Mouse (Mus musculus): ENCODE measurements around the gene Rnf121.
A peak's percentile ranks its signal among the peaks of the same experiment; 100 is the strongest.
"Not testable (repeated sequence)": the region's sequence is repeated elsewhere in the genome, so short reads cannot be mapped to it uniquely, and the experiment has no call there.

Gene Rnf121

DNA sequence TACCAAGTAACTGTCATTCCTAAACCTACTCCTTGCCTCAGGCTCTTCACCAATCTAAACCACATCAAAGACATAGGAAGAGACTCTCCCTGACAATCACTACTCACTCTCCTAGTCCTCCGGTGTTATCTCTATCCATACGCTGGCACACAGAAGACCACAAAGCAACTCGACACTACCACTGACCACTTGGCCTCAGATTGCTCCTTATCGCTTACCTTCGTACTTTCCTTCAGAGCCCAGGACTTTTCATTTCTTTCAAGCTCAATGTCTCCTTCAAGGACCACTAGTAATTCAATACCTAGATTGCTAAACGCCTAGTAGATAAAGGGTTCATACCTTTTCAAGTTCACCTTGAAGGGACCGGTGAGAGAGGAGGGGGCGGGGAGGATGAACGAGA lies 1.4 kb downstream of the Rnf121 start:
- no peak for DNase-seq

DNA sequence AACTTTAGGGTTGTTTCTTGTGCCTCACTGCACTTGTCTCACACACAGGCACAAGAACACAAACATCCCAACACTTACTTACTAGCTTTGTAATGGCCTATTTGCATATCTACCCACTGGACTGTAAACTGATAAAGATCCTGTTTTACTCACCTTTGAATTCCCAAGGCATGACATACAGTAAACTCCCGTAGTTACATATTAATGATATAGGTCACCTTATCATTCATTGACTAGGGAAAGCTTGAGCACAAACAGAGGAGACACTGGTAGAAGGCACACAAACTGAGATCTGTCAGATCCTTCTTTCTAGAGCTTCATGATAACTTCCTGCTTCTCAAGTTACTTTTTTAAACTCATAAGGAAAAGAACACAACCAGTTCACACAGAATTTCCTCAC lies 3.1 kb downstream of the Rnf121 start:
- DNase-seq = no peak

DNA sequence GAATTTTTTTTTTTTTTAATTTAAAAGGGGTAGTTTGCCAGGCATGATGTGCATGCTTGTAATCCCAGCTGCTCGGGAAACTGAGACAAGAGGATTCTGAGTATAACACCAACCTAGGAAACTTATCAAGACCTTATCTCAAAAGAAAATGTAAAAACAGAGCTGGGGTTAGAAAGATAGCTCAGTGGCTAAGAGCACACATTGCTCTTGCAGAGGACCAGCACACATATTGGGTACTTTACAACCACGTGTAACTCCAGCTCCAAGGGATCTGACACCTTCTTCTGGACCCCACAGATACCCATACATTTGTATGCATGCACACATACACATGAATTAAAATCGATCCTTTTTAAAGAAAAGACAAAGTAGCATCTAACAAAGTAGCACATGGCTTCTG lies 3.9 kb downstream of the Rnf121 start:
- no peak for DNase-seq

DNA sequence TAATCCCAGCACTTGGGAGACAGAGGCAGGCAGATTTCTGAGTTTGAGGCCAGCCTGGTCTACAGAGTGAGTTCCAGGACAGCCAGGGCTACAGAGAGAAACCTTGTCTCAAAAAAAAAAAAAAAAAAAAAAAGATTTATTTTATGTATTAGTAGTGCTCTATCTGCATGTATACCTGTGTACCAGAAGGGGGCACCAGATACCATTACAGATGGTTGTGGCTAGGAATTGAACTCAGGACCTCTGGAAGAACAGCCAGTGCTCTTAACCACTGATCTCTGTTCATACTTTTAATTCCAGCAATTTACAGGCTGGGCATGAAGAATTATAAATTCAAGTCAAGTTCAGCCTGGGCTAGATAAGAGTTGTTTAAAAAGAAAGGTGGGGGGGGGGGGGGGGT lies 16.7 kb downstream of the Rnf121 start:
- not testable (repeated sequence) for DNase-seq

DNA sequence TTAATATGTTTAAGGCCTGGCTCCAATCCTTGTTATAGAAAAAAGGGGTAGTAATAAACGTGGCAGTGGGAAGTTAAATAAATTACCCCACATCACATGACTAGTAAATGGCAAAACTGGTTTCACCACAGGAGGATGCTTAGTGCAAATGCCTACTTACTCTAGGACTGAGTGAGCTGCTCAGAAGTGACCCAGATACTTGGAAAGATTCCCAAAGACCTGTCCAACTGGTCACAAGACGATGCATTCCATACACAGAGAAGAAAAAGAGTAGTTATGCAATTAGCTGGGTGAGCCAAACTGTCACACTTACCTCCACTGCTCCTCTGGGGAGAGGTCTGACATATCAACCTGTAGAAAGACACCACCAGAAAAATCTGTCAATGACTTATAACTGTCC lies 23.0 kb downstream of the Rnf121 start:
- no peak for DNase-seq

DNA sequence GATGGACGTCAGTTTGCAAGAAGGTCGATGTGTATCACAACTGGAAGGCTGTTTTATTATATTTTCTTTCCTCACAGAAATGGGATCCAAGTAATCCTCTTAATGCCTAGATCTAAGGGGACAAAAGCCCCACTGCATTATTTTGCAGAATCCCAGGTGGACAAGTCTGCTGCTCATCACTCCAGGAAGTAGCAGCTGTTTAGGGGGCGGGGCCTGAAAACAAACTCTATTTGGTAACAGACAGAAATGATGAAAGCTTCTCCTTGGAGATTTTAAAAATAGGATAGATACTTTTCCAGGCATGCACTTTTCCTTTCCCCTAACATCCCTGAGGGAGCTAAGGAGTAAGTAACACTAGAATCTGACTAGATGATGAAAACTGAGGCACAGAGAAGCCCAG lies 28.0 kb downstream of the Rnf121 start:
- DNase-seq = no peak

DNA sequence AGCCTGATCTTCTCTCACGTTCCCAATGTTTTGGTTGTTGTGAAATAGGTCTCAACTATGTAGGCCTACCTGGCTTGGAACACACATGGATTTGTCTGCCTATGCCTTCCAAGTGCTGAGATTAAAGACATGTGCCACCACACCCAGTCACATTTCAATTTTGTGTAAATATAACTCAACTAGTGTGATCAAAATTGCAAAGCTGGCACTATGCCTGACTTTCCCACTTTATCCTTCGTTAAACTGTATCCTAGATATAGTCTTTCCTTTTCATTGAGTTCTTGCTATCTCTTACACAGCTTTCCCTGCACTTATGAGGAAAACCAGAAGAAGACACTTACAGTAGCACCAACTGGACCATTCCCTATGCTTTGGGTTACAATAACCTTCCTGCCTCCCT lies 29.7 kb downstream of the Rnf121 start:
- no peak for DNase-seq

DNA sequence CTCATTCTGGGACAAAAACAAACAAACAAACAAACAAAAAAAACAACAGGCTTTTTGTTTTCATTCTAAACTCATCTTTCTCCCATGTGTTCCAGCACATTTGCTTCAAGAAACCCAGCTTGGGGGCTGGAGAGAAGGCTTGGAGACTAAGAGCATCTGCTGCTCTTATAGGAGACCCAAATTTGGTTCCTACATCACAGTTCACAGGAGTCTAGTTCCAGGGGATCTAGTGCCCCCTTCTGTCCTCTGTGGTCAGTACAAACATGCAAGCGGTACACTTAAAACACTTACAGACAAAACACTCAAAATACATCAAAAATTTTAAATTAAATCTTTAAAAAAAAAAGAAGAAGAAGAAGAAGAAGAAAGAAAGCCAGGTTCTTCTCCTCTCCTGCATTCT lies 30.4 kb downstream of the Rnf121 start:
- DNase-seq = no peak

DNA sequence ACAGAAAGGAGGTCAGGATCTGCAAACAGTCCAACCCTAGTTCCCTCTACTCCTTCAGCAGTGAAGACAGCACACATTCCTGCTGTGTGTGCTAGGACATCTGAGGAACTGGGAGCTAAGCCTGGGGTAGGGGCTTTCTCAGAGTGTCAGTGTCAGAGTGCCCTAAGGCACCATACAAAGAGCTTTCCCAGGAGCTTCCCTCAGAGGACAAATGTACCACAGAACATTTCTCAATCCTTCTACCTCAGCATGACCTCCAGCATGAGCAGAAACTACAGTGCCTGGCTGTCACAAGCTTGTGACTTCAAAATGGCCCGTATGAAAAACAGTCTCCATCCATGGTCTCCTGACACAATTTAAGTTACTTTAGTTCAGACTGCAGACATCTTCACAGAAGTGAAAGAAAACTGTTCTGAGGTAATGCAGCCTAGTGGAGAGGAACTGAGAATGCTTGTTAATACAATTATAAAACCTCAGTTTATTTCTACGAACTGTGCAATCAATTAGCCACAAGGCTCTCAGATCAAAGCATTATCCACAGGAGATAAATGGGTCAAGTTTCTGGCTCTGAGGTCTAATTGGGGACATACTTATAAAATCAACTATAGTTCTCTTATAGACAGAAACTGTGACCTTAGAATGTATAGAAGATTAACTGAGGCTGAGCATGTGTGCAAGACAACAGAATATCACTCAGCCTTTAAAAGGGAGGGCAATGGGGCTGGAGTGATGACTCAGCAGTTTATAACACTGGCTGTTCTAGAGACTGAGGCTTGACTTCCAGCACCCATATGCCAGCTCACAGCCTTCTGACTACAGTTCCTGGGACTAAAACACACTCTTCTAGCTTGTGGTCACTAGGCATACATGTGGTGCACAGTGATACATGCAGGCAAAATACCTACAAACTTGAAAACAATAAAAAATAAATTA lies 39.8 kb downstream of the Rnf121 start:
- DNase-seq = no peak

DNA sequence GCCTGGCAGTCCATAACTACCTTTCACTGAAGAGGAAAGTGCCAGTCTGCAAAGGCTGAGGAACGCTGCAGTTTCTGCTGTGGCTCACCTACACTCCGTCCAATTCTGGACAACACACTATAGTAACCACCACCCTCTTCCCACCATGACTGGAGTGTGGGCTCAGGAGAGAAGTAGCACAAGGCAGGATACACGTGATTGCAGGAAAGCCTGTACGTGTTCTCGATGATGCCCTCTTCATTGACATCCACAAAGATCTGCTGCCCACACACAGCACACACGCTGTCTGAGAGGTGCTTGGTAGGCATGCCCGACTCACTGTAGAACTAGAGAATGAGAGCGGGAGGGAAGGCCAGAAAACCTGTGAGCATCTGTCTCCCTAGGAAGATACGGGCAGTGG lies 41.4 kb downstream of the Rnf121 start:
- DNase-seq = no peak

DNA sequence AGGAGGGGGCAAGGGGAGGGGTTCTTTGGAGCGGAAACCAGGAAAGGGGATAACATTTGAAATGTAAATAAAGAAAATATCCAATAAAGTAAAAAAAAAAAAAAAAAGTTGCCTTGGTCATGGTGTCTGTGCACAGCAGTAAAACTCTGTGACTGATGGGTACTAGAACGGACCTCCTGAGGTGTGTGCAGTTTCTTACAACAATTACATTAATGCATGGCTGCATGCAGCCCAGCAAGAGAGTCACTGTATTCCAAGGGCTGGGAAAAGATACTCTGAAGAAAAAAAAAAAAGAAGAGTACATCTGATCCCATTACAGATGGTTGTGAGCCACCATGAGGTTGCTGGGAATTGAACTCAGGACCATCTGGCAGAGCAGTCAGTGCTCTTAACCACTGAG lies 44.3 kb downstream of the Rnf121 start:
- not testable (repeated sequence) for DNase-seq

DNA sequence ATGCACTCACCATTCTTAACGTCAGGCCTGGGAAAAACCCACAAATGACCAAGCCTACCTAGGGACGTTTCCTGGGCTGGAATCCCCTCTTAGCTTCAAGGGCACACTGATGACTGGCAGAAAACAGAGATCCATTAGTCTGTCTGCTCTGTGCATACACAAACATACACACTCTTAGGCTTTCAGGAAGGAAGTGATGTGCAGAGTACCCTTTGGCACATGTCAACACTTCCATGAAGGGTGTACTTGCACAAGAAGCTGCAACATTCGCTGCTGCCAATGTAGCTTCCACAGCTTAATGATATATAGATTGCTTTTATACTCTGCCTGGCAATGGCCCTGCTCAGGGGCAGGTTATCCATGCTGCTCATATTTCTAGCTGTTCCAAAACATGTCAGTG lies 45.9 kb downstream of the Rnf121 start:
- DNase-seq = no peak

DNA sequence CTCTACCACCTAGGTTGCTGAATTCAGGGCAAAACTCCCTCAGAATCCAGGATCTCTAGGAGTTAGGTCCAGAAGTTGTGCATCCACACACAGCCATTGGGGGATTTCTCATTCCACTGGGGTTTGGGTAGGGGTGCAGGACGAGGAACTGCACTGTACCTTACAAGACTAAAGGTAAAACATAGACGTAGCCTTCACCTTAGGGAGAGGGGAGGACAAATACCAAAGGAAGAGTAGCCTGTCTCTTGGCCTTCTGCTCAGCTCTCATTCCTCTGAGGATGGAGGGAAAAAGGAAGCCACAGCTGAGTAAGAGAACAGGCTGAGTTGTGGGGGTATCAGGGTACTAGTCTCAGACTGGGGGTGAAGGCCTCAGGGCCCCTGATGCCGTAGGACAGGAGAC lies 46.7 kb downstream of the Rnf121 start, which contains the start of gene Il18bp:
Gene Il18bp, minus strand, starts transcription at position 101 of the 400 bp plus-strand sequence.
- DNase-seq = no peak

DNA sequence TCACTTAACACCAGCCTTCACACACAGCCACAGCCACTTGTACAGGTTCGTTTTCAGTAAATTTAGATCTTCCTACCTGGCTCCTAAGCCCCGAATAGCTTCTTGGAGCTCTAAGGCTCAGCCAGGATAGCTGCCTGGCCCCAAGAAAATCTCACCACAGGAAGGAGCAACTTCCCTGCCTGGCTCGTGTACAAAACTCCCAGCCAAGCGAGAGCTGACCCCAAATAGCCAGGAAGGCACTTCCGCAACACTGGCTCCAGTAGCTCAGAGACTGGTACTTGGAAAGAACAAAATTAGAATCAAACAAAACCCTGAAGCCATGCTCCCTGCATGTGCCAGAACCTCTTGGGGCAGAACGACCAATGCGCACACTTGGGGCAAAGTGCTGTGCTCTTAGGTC lies 47.2 kb downstream of the Rnf121 start:
- no peak for DNase-seq

DNA sequence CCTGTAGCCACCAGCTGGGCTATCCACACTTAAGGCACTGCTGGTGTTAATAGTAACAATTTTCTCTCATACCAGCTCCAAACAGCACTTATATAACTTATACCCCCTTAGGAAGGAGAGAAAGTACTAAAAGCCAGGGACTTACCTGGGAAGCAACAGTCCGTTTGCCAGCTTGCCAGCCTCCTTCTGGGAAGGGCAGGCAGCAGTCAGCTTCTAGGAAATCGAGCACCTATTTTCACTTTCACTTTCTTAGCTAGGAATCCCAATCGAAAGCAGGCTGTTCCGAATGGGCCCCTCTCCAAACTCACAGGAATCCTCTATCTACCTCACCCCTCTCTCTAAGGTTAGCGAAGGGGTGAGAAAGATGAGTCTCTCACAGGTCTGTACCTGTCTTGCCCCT lies 47.8 kb downstream of the Rnf121 start:
- DNase-seq = no peak

DNA sequence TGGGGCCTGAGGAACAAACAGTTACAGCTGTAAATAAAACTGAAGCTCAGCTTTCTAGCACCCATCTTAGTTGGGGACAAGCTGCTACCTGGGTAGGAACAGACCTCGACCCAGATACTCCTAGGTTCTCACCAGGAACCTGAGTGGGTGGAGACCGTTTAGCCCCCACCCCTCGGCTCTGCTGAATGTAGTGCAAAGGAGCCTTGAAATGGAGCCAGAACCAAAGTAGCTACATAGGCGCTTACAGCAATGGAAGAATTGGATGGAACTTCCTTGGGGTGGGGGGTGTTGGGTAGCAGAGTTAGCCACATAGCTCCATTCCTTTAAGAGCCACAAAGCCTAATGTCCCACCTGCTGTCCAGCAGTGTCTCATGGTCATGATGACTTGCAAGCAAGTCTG lies 48.3 kb downstream of the Rnf121 start:
- no peak for DNase-seq

DNA sequence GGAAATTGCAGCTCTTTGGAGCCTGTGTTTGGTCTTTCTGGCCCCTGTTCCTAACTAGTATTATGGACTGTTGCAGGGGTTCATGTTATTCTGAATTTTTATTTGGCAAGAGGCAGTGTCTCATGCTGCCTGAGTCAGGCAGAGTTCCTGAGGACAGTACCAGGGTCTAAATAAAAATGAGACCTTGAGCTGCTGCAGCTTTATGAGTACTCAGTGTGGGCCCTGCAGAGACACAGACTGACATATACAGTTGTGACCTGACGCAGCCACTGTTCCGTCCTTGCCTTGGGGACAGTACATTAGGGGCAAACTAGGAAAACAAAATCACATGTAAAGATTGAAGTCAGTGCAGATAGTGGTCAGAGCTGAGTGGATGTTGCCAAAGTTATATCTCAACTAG lies 50.3 kb downstream of the Rnf121 start:
- no peak for DNase-seq

DNA sequence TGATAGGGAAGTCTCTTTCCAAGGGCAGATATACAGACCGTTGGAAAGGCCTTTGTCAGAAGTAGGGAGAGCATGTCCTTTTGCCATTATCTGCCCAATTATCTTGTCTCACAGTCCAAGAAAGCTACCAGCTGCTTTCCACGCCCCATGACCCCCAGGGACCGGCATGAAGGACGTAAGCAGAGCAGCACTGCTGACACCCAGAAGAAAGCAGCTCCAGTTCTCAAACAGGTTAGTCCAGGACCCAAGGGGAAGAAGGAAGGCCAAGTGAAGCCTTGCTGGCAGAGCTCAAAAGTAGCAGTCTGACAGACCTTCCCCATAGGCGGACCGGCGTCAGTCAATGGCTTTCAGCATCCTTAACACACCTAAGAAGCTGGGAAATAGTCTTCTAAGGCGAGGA lies 51.9 kb downstream of the Rnf121 start:
- no peak for DNase-seq

DNA sequence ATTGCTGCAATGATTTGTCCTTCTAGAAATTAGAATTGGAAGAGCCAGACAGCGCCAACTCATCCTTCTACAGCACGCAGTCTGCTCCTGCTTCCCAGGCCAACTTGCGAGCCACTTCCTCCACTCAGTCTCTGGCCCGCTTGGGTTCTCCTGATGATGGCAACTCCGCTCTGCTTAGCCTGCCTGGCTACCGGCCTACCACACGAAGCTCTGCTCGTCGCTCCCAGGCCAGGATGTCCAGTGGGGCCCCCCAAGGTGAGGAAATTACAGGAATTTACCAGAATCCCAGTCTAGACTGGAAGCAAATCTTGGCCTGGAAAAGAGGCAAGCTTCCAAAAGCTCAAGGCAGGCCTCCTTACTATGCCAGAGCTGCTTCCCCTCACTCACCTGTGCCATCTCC lies 53.4 kb downstream of the Rnf121 start:
- DNase-seq = no peak

DNA sequence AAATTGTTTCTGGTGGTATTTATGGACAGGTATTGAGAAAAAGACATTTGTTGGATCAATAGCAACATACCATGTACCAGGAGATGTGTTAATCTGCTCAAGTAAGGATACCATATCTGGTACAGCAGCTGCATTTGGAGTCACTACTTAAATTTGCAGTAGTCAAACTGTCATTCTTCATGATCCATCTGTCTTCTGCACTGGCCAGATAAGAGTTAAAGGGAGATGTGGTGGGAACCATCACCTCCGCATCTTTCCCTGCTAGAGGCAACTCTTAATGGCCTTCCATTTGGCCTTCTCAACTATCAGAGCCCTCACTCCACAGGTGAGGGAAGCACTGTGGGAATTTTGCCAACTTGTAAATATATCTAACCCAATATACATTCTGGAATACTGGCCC lies 58.7 kb downstream of the Rnf121 start:
- peak; percentile 39 for DNase-seq

DNA sequence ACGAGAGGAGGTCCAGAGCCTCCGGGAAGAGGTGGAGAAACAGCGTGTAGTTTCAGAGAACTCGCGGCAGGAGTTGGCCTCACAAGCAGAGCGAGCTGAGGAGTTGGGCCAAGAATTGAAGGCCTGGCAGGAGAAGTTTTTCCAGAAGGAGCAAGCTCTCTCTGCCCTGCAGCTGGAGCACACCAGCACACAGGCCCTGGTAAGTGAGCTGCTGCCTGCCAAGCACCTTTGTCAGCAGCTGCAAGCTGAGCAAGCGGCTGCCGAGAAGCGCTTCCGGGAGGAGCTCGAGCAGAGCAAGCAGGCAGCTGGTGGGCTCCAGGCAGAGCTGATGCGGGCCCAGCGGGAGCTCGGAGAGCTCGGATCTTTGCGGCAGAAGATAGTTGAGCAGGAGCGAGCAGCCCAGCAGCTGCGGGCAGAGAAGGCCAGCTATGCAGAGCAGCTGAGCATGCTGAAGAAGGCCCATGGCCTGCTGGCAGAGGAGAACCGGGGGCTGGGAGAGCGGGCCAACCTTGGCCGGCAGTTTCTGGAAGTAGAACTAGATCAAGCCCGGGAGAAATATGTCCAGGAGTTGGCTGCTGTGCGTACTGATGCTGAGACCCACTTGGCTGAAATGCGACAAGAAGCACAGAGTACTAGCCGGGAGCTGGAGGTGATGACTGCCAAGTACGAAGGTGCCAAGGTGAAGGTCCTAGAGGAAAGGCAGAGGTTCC lies 64.2 kb downstream of the Rnf121 start:
- no peak for DNase-seq

DNA sequence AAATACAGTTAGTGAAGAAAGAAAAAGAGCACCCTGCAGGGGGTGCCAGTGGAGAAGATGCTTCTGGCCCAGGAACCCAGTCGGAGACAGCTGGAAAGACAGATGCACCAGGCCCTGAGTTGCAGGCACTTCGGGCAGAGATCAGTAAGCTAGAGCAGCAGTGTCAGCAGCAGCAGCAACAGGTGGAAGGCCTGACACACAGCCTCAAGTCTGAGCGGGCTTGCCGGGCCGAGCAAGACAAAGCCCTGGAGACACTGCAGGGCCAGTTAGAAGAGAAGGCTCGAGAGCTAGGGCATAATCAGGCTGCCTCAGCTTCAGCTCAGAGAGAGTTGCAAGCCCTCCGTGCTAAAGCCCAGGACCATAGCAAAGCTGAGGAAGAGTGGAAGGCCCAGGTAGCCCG lies 65.0 kb downstream of the Rnf121 start:
- DNase-seq = no peak

DNA sequence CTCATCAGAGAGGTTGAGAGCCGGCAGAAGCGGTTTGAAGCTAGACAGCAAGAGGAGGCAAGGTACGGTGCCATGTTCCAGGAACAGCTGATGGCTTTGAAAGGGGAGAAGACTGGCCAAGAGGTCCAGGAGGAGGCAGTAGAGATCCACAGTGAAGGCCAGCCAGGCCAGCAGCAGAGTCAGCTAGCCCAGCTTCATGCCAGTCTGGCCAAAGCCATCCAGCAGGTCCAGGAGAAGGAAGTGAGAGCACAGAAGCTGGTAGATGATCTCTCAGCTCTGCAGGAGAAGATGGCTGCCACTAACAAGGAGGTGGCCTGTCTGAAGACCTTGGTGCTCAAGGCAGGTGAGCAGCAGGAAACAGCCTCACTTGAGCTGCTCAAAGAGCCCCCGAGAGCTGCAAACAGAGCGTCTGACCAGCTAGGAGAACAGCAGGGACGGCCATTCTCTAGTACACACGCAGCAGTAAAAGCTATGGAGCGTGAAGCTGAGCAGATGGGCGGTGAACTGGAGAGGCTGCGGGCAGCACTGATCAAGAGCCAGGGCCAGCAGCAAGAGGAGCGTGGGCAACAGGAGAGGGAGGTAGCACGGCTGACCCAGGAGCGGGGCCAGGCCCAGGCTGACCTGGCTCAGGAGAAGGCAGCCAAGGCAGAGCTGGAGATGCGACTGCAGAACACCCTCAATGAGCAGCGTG lies 65.7 kb downstream of the Rnf121 start:
- no peak for DNase-seq

Data from liver (tissue).